Mouse (Mus musculus) T-helper 2 cell (primary cell): ENCODE results near the gene Abhd17a.

Source experiments
- in situ Hi-C: fragments of 300-600 bp; cut with MboI, MseI; formaldehyde crosslinking; loops from one replicate; pipeline ENCODE4 v1.15.1; 2025; ENCODE audit warnings: high pct_unique_total_duplicates

Gene Abhd17a

GRCm38 (mm10) chr10:80548428-80549006 lies 41.6 kb downstream of the Abhd17a start:
- in situ Hi-C loops = no loop called here

GRCm38 (mm10) chr10:80547539-80547938 lies 42.6 kb downstream of the Abhd17a start:
- in situ Hi-C loops = no loop called here

- in situ Hi-C loops = no loop called here
These were observed 43.2 kb downstream of the Abhd17a start for GRCm38 (mm10) chr10:80546945-80547344.

- in situ Hi-C loops = no loop called here
These were observed 44.6 kb downstream of the Abhd17a start for GRCm38 (mm10) chr10:80545590-80545989.

GRCm38 (mm10) chr10:80543873-80544272 lies 46.3 kb downstream of the Abhd17a start:
- in situ Hi-C loops = no loop called here

- in situ Hi-C loops = no loop called here
These were observed 50.6 kb downstream of the Abhd17a start for GRCm38 (mm10) chr10:80539493-80539892.

GRCm38 (mm10) chr10:80538710-80539394 lies 51.3 kb downstream of the Abhd17a start, which contains the start of gene Atp8b3:
Gene Atp8b3 (minus strand): TSS chr10:80539124.
- in situ Hi-C loops = no loop called here

- in situ Hi-C loops = no loop called here
These were observed 52.0 kb downstream of the Abhd17a start for GRCm38 (mm10) chr10:80538180-80538579.

GRCm38 (mm10) chr10:80535711-80536110 lies 54.4 kb downstream of the Abhd17a start:
- in situ Hi-C loops = no loop called here

GRCm38 (mm10) chr10:80535071-80535470 lies 55.1 kb downstream of the Abhd17a start:
- in situ Hi-C loops = no loop called here

GRCm38 (mm10) chr10:80533704-80534103 lies 56.4 kb downstream of the Abhd17a start:
- in situ Hi-C loops = no loop called here
